Mouse (Mus musculus): Measurements from ENCODE around the gene Il21r. TPM values are rescaled to one million over a fixed set of nuclear protein-coding genes. Genes with fewer than 3 reads are reported as not detected.

The Il21r gene
- polyA plus RNA-seq, 2 experiments: 0.48 to 1.2 TPM

DNA sequence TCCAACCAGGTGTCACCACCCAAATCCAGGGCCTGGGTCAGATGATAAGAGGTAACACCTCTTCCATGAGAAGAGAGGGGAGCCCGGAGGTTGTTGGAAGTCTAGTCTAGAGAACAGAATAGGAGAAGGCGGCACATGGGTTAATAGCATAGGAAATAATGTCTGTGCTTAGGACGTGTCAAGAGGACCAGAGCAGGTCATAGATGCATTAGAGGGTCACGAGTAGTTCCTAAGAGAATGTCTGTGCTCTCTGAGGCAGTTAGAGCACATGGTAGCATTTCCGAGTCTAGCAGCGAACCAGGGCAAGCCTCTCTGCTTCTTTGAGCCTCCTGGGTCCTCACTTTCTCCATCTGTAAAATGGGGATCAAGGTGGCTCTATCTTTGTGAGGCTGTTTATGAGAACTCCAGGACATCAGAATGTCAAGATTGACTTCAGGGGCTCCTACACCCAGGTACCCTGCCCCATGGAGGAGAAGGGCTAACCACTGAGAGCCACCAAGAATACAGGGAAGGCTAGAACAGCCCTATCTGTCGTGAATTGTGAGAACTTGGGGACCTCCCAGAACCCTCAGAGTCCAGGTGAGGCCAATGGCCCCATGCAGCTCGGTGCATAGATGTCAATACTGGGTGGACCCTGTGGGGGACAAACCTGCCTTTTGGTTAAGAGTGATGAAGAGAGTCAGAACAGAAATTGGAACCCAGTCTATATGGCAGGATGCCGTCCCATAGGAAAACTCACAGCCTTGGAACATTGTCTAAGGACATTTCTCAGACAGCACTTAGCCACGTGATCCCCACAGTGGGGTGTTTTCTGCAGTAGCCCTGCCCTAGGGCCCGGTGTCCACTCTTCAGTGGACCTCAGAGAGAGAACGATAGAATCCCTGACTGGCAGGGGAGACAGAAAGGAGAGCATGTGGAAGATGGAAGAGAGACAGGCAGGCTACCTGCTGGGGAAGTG lies 1.4 kb downstream of the Il21r start:
- WGBS (ENCODE audit: insufficient replicate concordance): 56% methylated on average over 12 of the region's 12 CpGs
- Histone ChIP-seq H3K36me3 (replicated peaks; ENCODE audit: control insufficient read depth, insufficient read depth, low read depth) (no peaks in the 10 kb centered on the region), H3K4me1 (replicated peaks; ENCODE audit: control insufficient read depth in 2 of 2, insufficient read depth in 2 of 2, low read length in 1 of 2) (peaks cover 0 to 5% of the 10 kb centered on the region in 2 experiments; a peak in 1 of 4 replicates), H3K4me2 (ENCODE audit: low read depth) (no peak overlapping the region), H3K27ac (no peak overlapping the region), H3K9ac (replicated peaks) (no peak overlapping the region), H3K27me3 (ENCODE audit: control insufficient read depth, insufficient read depth, low read length) (no peaks in the 10 kb centered on the region), H3K9me3 (ENCODE audit: control insufficient read depth, low read length) (no peaks in the 10 kb centered on the region), H3K4me3 (ENCODE audit: insufficient read depth in 1 of 2, low read depth in 2 of 2, low read length in 2 of 2) (no peak overlapping the region)
- DNase-seq (ENCODE audit: low read depth in 3 of 3, low spot score in 3 of 3) (no peak), ATAC-seq (ENCODE audit: insufficient read depth) (no peak)
- TF ChIP-seq CTCF (IDR thresholded peaks at IDR 0.05; ENCODE audit: low read depth): no peak
- TF ChIP-seq EP300 (IDR thresholded peaks at IDR 0.05; ENCODE audit: low read depth): no peak

DNA sequence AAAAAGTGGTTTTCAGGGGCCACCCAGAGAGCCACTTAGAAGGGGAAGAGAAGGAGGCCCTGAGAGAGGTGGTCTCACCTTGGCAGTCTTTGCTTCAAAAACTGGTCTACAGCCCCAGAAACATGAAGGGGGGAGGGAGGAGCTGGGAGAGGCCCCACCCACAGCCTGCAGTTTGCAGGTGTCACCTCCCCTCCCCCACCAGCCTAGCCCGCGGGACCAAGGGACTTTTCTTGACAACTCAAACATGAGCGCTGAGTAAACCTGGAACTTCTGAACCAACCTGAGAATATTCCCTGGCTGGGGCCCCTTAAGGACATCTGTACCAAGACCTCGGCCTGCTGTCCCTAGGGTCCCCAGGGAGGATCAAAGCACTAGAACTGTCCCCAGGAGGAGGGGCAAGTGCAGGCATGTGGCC lies 2.5 kb downstream of the Il21r start:
- DNase-seq (ENCODE audit: low read depth in 3 of 3, low spot score in 3 of 3): no peak
- WGBS (ENCODE audit: insufficient replicate concordance): 35% methylated on average over 4 of the region's 4 CpGs
- Histone ChIP-seq H3K27ac (no peak overlapping the region), H3K4me2 (ENCODE audit: low read depth) (no peak overlapping the region), H3K4me3 (ENCODE audit: insufficient read depth in 1 of 2, low read depth in 2 of 2, low read length in 2 of 2) (no peak overlapping the region), H3K9ac (replicated peaks) (no peak overlapping the region), H3K4me1 (replicated peaks; ENCODE audit: control insufficient read depth in 2 of 2, insufficient read depth in 2 of 2, low read length in 1 of 2) (peaks cover 0 to 5% of the 10 kb centered on the region in 2 experiments; a peak in 1 of 4 replicates), H3K27me3 (ENCODE audit: control insufficient read depth, insufficient read depth, low read length) (no peaks in the 10 kb centered on the region), H3K36me3 (replicated peaks; ENCODE audit: control insufficient read depth, insufficient read depth, low read depth) (no peaks in the 10 kb centered on the region), H3K9me3 (ENCODE audit: control insufficient read depth, low read length) (no peaks in the 10 kb centered on the region)
- TF ChIP-seq CTCF (IDR thresholded peaks at IDR 0.05; ENCODE audit: low read depth) (no peak), EP300 (IDR thresholded peaks at IDR 0.05; ENCODE audit: low read depth) (no peak)
- no peak for ATAC-seq (ENCODE audit: insufficient read depth)

DNA sequence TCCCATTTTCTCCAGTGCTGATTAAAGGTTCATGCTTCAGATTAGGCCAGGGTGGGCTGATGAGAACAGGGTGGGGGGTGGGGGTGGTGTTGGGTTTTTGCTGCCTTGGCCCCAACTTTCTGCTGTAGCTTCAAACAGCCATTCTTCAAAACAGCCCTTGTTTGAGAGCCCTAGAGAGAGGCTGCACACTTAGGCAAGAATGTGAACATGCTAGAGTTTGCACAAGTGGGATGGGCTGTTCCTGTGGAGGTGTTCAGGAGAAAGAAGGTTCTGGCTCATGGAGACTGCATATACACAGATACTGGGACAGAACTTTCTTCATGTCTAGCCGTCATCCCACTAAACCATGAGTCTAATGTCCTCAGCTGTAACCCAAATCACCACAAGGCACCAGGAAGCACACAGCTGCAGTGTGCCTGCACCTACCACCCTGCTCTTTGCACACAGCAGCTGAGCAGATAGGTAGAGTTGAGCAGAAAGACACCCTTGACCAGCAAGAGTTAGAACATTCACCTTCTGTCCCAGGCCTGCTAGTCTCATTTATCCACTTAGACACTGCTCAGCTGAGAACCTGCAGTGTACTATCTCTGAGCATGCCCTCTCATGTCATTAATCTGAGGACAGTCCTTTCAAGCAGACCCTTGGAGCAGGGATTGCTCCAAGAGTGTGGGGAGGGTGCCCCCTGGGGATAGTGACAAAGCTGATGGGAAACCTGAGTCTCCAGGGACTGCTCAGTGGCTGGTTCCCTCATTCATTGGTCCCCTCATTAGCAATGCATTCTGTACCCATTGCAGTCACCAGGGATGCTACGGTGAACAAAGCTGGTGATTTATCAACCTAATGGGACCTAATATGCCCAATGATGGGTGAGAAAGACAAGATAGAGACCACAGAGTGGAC lies 3.3 kb downstream of the Il21r start:
- DNase-seq (ENCODE audit: low read depth in 3 of 3, low spot score in 3 of 3) (no peak), ATAC-seq (ENCODE audit: insufficient read depth) (no peak)
- H3K4me2 ChIP-seq (ENCODE audit: low read depth): no peak overlapping the region
- no peak overlapping the region for H3K4me3 ChIP-seq (ENCODE audit: insufficient read depth in 1 of 2, low read depth in 2 of 2, low read length in 2 of 2)
- no peak overlapping the region for H3K27ac ChIP-seq
- H3K4me1 ChIP-seq (replicated peaks; ENCODE audit: control insufficient read depth in 2 of 2, insufficient read depth in 2 of 2, low read length in 1 of 2): 0 out of 4 replicates have a peak, but pooled peaks cover 0 to 2% of the 10 kb centered on the region in 2 experiments
- no peaks in the 10 kb centered on the region for H3K36me3 ChIP-seq (replicated peaks; ENCODE audit: control insufficient read depth, insufficient read depth, low read depth)
- TF ChIP-seq CTCF (IDR thresholded peaks at IDR 0.05; ENCODE audit: low read depth) (no peak), EP300 (IDR thresholded peaks at IDR 0.05; ENCODE audit: low read depth) (no peak)
- no peaks in the 10 kb centered on the region for H3K27me3 ChIP-seq (ENCODE audit: control insufficient read depth, insufficient read depth, low read length)
- H3K9me3 ChIP-seq (ENCODE audit: control insufficient read depth, low read length): no peaks in the 10 kb centered on the region
- 55% methylated on average over 2 of the region's 2 CpGs for whole genome bisulfite sequencing (ENCODE audit: insufficient replicate concordance)
- no peak overlapping the region for H3K9ac ChIP-seq (replicated peaks)

DNA sequence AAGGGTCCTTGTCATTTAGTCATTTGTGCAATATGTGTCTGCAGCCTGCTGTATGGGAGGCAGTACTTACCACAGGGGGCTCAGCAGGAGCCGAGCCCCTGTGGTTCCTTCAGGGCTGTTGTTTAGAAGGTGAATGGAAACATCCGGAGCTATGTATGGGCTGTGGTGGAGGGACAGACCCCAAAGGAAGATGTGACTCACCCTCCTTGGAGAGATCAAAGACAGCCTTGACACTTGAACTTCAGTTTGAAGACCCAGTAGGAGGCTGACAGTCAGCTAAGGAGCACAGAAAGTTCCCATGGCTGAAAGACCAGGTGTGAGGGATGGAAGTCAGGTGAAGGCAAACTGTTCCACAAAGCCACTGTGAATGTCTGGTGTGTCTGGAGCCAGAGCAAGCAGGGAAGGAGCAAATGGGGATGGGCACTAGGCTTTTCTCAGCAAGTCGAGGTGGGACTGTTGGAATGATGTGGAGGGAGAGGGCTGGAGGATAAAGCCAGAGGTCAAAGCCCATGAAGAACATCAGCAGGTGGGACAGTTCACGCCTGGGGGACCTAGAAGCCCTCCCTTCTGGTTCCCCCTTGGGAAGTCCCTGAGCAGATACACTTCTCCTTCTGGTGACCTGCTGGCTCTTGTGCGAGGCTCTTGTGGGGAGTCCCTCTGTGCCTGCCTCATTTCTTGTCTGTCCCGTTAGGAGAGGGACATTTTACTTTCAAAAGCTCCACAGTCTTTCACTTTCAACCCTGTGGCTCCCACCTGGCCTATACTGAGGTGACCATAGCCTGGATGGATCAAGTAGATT lies 4.4 kb downstream of the Il21r start:
- Histone ChIP-seq H3K4me1 (replicated peaks; ENCODE audit: control insufficient read depth in 2 of 2, insufficient read depth in 2 of 2, low read length in 1 of 2) (no peaks in the 10 kb centered on the region), H3K9me3 (ENCODE audit: control insufficient read depth, low read length) (no peaks in the 10 kb centered on the region), H3K4me3 (ENCODE audit: insufficient read depth in 1 of 2, low read depth in 2 of 2, low read length in 2 of 2) (no peak overlapping the region), H3K27me3 (ENCODE audit: control insufficient read depth, insufficient read depth, low read length) (no peaks in the 10 kb centered on the region), H3K4me2 (ENCODE audit: low read depth) (no peak overlapping the region), H3K27ac (no peak overlapping the region), H3K9ac (replicated peaks) (no peak overlapping the region), H3K36me3 (replicated peaks; ENCODE audit: control insufficient read depth, insufficient read depth, low read depth) (no peaks in the 10 kb centered on the region)
- no peak for DNase-seq (ENCODE audit: low read depth in 3 of 3, low spot score in 3 of 3)
- WGBS (ENCODE audit: insufficient replicate concordance): 24% methylated on average over 6 of the region's 6 CpGs
- no peak for TF ChIP-seq EP300 (IDR thresholded peaks at IDR 0.05; ENCODE audit: low read depth)
- TF ChIP-seq CTCF (IDR thresholded peaks at IDR 0.05; ENCODE audit: low read depth): no peak
- ATAC-seq (ENCODE audit: insufficient read depth): no peak
